Mouse (Mus musculus): ENCODE results near the gene Pla2g12a. TPM values are rescaled to one million over a fixed set of nuclear protein-coding genes. Genes with fewer than 3 reads are reported as not detected.

Gene Pla2g12a
- polyA plus RNA-seq (2021) = 33.3 TPM

- TF ChIP-seq CTCF (IDR thresholded peaks at IDR 0.05) = no peak
- no peaks in the 10 kb centered on the region for H3K27me3 ChIP-seq
- CTCF ChIA-PET = interaction anchor here (0.7 kb wide), 1 partner anchor 15 kb away, joined by 3 read pairs; no protein-coding TSS in a partner anchor
- in situ Hi-C loops (cut with MboI; ENCODE audit: low pct_unique_long_range_greater_than_20kb) = no loop called here
- POLR2A ChIA-PET = interaction anchor here (1.0 kb wide), 1 partner anchor 24 kb away, joined by 3 read pairs; no protein-coding TSS in a partner anchor
- DNase-seq (ENCODE audit: low read depth, low spot score) (peak; percentile 33), ATAC-seq (peak; percentile 74)
Measured at GRCm38 (mm10) chr3:129878405-129879021, at the start of gene Pla2g12a. Gene Pla2g12a (plus strand): TSS chr3:129878606.

GRCm38 (mm10) chr3:129830626-129831025, 47.8 kb upstream of the Pla2g12a start:
- no peaks in the 10 kb centered on the region for H3K27me3 ChIP-seq
- in situ Hi-C loops (cut with MboI; ENCODE audit: low pct_unique_long_range_greater_than_20kb) = no loop called here
- DNase-seq (ENCODE audit: low read depth, low spot score) (no peak), ATAC-seq (peak; percentile 36)
- no peak for TF ChIP-seq CTCF (IDR thresholded peaks at IDR 0.05)
- POLR2A ChIA-PET = no interaction called here
- CTCF ChIA-PET = interaction anchor here (1.3 kb wide), 1 partner anchor 19 kb away, joined by 3 read pairs; no protein-coding TSS in a partner anchor

GRCm38 (mm10) chr3:129831035-129831568, 47.3 kb upstream of the Pla2g12a start, which contains the start of gene Gar1:
Gene Gar1 (minus strand): TSS chr3:129831396.
- DNase-seq (ENCODE audit: low read depth, low spot score) (peak; percentile 96), ATAC-seq (peak; percentile 86)
- ChIA-PET POLR2A (interaction anchor here (0.6 to 0.7 kb wide), 2 partner anchors 126 to 768 kb away, joined by 3 to 4 read pairs; no protein-coding TSS in a partner anchor), CTCF (no interaction called here)
- in situ Hi-C loops (cut with MboI; ENCODE audit: low pct_unique_long_range_greater_than_20kb) = no loop called here
- TF ChIP-seq CTCF (IDR thresholded peaks at IDR 0.05) = no peak
- H3K27me3 ChIP-seq = no peaks in the 10 kb centered on the region

GRCm38 (mm10) chr3:129835388-129835934, 42.9 kb upstream of the Pla2g12a start, which contains the start of gene Cfi:
Gene Cfi (plus strand): TSS chr3:129835884.
- POLR2A ChIA-PET = no interaction called here

GRCm38 (mm10) chr3:129836051-129836697, 42.2 kb upstream of the Pla2g12a start:
- no peak for TF ChIP-seq CTCF (IDR thresholded peaks at IDR 0.05)
- peak; percentile 44 for ATAC-seq
- in situ Hi-C loops (cut with MboI; ENCODE audit: low pct_unique_long_range_greater_than_20kb) = no loop called here
- no peaks in the 10 kb centered on the region for H3K27me3 ChIP-seq
- CTCF ChIA-PET = interaction anchor here (0.8 to 1.9 kb wide), 2 partner anchors 12 to 30 kb away, joined by 3 to 7 read pairs; no protein-coding TSS in a partner anchor
- DNase-seq (ENCODE audit: low read depth, low spot score) = no peak
- POLR2A ChIA-PET = interaction anchor here (0.6 to 0.7 kb wide), 2 partner anchors 33 to 251 kb away, joined by 3 read pairs; no protein-coding TSS in a partner anchor

More at GRCm38 (mm10) chr3:129835388-129835934, 42.9 kb upstream of the Pla2g12a start, which contains the start of gene Cfi:
- ATAC-seq (no peak), DNase-seq (ENCODE audit: low read depth, low spot score) (no peak)
- TF ChIP-seq CTCF (IDR thresholded peaks at IDR 0.05) = no peak
- in situ Hi-C loops (cut with MboI; ENCODE audit: low pct_unique_long_range_greater_than_20kb) = no loop called here
- no peaks in the 10 kb centered on the region for H3K27me3 ChIP-seq
- CTCF ChIA-PET = interaction anchor here (1.9 kb wide), 1 partner anchor 12 kb away, joined by 7 read pairs; no protein-coding TSS in a partner anchor

- POLR2A ChIA-PET = interaction anchor here (0.7 kb wide), 1 partner anchor 33 kb away, joined by 3 read pairs; no protein-coding TSS in a partner anchor
- DNase-seq (ENCODE audit: low read depth, low spot score) = no peak
Measured at GRCm38 (mm10) chr3:129836965-129837364, 41.4 kb upstream of the Pla2g12a start.

GRCm38 (mm10) chr3:129838017-129838416, 40.4 kb upstream of the Pla2g12a start:
- ATAC-seq (no peak), DNase-seq (ENCODE audit: low read depth, low spot score) (no peak)
- no peaks in the 10 kb centered on the region for H3K27me3 ChIP-seq
- no peak for TF ChIP-seq CTCF (IDR thresholded peaks at IDR 0.05)
- ChIA-PET POLR2A (interaction anchor here (0.9 kb wide), 1 partner anchor 19 kb away, joined by 3 read pairs; no protein-coding TSS in a partner anchor), CTCF (no interaction called here)
- in situ Hi-C loops (cut with MboI; ENCODE audit: low pct_unique_long_range_greater_than_20kb) = no loop called here

More at GRCm38 (mm10) chr3:129836965-129837364, 41.4 kb upstream of the Pla2g12a start:
- no peaks in the 10 kb centered on the region for H3K27me3 ChIP-seq
- TF ChIP-seq CTCF (IDR thresholded peaks at IDR 0.05) = no peak
- in situ Hi-C loops (cut with MboI; ENCODE audit: low pct_unique_long_range_greater_than_20kb) = no loop called here
- CTCF ChIA-PET = interaction anchor here (0.8 kb wide), 1 partner anchor 30 kb away, joined by 3 read pairs; no protein-coding TSS in a partner anchor
- no peak for ATAC-seq

GRCm38 (mm10) chr3:129845868-129846267, 32.5 kb upstream of the Pla2g12a start:
- peaks cover 3% of the 10 kb centered on the region for H3K27me3 ChIP-seq
- in situ Hi-C loops (cut with MboI; ENCODE audit: low pct_unique_long_range_greater_than_20kb) = no loop called here
- CTCF ChIA-PET = interaction anchor here (1.4 kb wide), 1 partner anchor 23 kb away, joined by 3 read pairs; no protein-coding TSS in a partner anchor
- POLR2A ChIA-PET = no interaction called here
- DNase-seq (ENCODE audit: low read depth, low spot score) (no peak), ATAC-seq (no peak)
- no peak for TF ChIP-seq CTCF (IDR thresholded peaks at IDR 0.05)

GRCm38 (mm10) chr3:129846846-129847245, 31.6 kb upstream of the Pla2g12a start:
- ATAC-seq = no peak
- DNase-seq (ENCODE audit: low read depth, low spot score) = no peak
- ChIA-PET CTCF (no interaction called here), POLR2A (no interaction called here)
- in situ Hi-C loops (cut with MboI; ENCODE audit: low pct_unique_long_range_greater_than_20kb) = no loop called here
- peaks cover 3% of the 10 kb centered on the region for H3K27me3 ChIP-seq
- TF ChIP-seq CTCF (IDR thresholded peaks at IDR 0.05) = no peak

- ATAC-seq = no peak
- TF ChIP-seq CTCF (IDR thresholded peaks at IDR 0.05) = no peak
- in situ Hi-C loops (cut with MboI; ENCODE audit: low pct_unique_long_range_greater_than_20kb) = no loop called here
- POLR2A ChIA-PET = no interaction called here
- DNase-seq (ENCODE audit: low read depth, low spot score) = no peak
- CTCF ChIA-PET = interaction anchor here (1.3 kb wide), 1 partner anchor 12 kb away, joined by 3 read pairs; no protein-coding TSS in a partner anchor
- no peaks in the 10 kb centered on the region for H3K27me3 ChIP-seq
Measured at GRCm38 (mm10) chr3:129862592-129862991, 15.8 kb upstream of the Pla2g12a start.
